Mouse (Mus musculus): Measurements from ENCODE around the gene Itpr2.

DNA sequence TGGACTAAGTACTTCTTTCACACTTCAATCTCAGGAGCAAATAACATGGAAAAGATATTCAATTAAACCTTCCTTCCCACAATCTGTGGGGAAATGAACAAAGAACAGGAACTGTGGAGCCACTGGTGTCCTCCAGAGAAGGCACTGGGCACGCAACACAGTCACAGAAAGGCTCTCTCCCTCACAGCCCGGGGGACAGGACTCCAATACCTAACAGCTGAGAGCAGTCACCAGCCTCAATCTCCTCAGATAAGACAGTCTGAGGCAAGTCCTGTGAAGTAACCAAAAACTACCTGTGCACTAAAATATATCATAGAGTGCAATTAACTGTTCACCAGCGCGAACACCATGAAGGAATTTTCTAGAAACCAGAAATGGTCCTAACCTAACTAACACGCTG is 1.3 kb downstream of the Itpr2 start:
- TF ChIP-seq CTCF (conservative IDR thresholded peaks at IDR 0.05; ENCODE audit: insufficient read depth, insufficient read length, low read depth, low read length) (no peak), POLR2A (IDR thresholded peaks at IDR 0.05; ENCODE audit: low read depth, low read length) (no peak)

Data from kidney, adult 2 months (tissue).